Mouse (Mus musculus): ENCODE data around the gene Mkks.
"Not testable (repeated sequence)": the region's sequence is repeated elsewhere in the genome, so short reads cannot be mapped to it uniquely, and the experiment has no call there.

The Mkks gene

GRCm38 (mm10) chr2:136891068-136891950 lies at the start of gene Mkks, which contains the start of the genes Slx4ip and AL731706.1:
TSS of gene Mkks (minus strand) at chr2:136891389.
TSS of gene Slx4ip (plus strand) at chr2:136891218.
TSS of gene AL731706.1 (minus strand) at chr2:136891389.
- DNase-seq (ENCODE audit: inconsistent ontology term): peak; percentile 99

DNA sequence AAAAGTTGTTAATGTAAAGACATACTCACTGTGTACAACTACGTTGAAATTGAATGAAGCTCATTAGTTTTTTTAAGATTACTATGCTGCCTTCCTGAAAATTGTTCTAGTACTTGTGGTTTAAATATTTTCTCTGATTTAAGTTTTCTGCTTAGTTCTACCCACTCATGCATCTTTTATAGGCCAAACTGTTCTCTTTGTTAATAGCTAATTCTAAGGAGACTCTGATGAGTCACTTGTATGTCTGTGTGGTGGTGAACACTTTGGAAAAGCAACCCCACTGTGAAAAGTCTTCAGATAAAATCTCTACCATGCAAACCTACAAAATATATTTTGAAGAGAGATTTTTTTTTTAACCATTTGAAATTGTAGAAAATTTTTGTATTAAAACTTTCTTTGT lies 47.1 kb upstream of the Mkks start:
- DNase-seq (ENCODE audit: inconsistent ontology term): peak; percentile 61

GRCm38 (mm10) chr2:136936391-136937288 lies 45.5 kb upstream of the Mkks start:
- no peak for DNase-seq (ENCODE audit: inconsistent ontology term)

GRCm38 (mm10) chr2:136921003-136921408 lies 29.8 kb upstream of the Mkks start:
- no peak for DNase-seq (ENCODE audit: inconsistent ontology term)

DNA sequence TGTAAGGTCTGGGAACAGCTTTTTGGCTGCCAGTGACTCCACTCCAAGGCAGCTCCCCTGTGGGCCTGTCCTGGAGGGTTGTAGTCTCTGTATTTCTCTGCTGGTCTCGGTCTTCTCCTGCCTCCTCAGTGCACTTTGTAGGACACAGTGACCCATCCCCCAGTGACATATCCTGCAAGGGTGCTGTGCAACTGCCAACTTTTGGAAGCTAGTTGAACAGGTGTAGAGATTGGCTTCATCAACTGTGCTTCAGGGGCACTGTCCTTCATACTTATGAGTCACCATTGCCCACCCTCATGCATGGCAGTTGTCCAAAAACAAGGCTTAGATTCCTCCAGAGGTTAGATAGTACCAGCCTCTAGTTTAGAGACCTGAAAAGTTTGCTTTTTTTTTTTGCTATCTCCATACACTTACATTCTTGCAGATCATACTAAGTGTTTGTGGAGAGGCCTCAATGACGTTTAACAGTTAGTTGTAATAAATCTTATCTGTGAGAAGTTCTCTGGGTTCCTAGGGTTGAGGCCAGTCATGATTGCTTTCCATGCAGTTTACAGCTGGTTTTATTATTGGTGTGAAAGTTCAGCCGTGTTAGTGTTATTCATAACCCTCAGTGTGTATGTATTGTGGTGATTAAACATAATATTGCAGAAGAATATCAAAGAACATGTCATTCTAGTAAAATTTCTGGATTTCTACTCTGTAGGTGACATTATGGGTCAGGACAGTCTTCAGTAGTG lies 29.2 kb upstream of the Mkks start:
- DNase-seq (ENCODE audit: inconsistent ontology term): no peak

GRCm38 (mm10) chr2:136919433-136919832 lies 28.2 kb upstream of the Mkks start:
- no peak for DNase-seq (ENCODE audit: inconsistent ontology term)

DNA sequence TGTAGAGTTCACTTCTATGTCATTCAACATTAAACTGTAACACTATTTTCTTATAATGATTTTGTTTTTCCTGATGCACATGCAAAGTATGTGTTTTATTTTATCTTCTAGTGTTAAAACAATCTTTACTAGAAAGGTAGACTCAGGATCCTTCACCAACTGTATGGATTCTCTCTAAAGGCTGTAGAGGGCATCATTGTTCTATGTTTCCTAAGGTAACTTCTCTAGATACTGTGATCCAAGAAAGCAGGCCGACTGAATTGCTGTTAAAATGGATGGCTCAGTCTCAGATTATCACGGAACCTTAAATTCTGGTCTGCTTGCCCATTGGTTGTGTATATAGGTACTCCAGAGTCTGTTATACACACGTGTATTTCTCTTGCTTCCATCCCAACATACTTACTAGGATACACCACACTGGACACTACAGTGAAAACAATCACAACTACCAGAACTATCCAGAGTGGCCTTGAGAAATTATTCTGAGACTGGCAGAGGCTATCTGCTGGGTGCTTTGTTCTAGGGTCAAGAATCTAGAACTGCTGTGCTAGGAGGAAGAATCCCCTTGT lies 23.2 kb upstream of the Mkks start:
- no peak for DNase-seq (ENCODE audit: inconsistent ontology term)

DNA sequence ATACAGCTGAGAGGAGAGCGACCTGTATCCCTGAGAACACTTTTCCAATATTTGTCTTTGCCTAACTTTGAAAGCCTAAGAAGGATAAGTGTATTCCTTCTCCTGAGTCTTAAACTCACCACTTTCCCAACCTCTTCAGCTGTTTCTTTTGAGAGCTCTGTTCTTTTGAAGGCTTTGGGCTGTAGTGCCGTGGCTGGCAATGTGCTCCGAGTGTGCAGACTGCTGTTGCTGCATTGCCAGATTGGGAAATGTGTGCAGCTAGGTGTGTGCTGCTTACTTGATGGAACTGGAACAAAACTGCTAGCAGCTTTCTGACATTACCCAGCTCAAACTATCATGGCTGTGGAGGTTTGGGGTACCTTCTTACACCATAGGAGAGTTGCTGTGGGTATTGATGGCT lies 21.8 kb upstream of the Mkks start:
- DNase-seq (ENCODE audit: inconsistent ontology term): no peak

GRCm38 (mm10) chr2:136911958-136912411 lies 20.8 kb upstream of the Mkks start:
- DNase-seq (ENCODE audit: inconsistent ontology term): peak; percentile 73

DNA sequence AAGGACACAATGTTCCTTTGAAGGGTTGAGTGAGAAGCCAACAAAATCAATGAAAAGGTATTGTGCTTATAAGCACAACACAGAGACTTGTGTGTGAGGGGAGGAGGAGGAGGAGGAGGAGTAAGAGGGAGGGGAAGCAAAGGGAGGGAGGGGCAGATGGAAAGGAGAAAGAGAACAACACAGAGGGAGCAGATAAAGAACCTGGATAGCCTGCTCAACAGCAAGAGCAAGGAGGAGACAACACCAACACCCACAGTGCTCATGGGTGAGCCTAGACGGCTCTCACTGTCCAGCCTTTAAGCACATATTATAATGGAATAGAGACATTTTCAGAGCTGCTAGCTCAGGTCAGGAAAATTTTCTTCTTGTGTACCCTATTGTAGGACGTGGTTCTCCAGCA lies 18.1 kb upstream of the Mkks start:
- no peak for DNase-seq (ENCODE audit: inconsistent ontology term)

GRCm38 (mm10) chr2:136908596-136908995 lies 17.4 kb upstream of the Mkks start:
- DNase-seq (ENCODE audit: inconsistent ontology term): no peak

- DNase-seq (ENCODE audit: inconsistent ontology term): no peak
These were observed 4.9 kb upstream of the Mkks start for GRCm38 (mm10) chr2:136896131-136896530.

DNA sequence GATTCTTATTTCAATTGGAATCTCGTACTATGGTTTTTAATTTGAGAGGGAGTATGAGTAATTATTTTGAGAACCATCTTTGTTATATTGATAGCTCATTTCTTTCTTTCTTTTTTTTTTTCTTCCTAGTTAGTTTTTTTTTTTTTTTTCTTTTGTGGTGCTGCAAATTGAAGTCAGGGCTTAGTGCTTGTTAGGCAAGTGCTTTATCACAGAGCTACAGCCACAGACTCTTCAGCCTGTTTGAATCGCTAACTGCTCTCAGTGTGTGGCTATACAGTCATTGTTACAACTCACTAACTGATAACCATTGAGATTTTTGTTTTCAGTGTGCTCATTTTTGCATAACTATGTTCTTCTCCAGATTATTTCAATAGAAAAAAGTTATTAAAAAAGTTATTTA lies 3.3 kb upstream of the Mkks start:
- DNase-seq (ENCODE audit: inconsistent ontology term): no peak

GRCm38 (mm10) chr2:136891951-136892371 lies 772 bp upstream of the Mkks start:
- DNase-seq (ENCODE audit: inconsistent ontology term): peak; percentile 95

DNA sequence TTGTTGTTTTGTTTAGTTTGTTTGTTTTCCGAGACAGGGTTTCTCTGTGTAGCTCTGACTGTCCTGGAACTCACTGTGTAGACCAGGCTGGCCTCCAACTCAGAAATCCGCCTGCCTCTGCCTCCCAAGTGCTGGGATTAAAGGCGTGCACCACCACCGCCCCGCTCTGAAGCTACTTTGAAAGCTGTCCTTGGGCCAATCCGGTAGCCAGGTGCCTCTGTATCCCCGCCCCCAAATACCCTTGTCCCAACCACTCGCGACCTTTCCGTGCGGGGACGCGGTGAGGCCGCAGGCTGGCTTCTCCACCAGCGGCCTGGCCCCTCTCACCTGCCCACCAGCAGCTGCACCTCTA lies 497 bp downstream of the Mkks start:
- not testable (repeated sequence) for DNase-seq (ENCODE audit: inconsistent ontology term)

DNA sequence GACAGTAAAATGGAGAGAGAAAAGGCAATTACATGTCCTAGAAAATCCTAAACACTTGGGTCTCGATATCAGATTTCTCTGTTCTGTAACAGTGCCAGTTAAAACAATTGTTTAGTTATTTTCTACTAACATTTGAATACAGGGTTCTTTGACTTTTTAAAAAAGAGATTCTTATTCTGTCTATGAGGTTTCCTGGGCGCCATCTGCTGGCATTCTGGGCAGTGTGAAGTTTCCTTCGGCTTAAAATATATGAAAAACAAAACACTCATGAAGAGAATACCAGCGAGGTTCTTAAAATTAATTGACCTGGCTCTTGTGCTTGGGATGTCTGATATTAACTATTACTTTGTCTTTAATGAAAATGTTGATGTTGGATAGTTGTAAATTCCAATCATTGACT lies 4.3 kb downstream of the Mkks start:
- peak; percentile 9 for DNase-seq (ENCODE audit: inconsistent ontology term)

- no peak for DNase-seq (ENCODE audit: inconsistent ontology term)
These were observed 5.6 kb downstream of the Mkks start, which contains the start of gene AL731706.2 for GRCm38 (mm10) chr2:136885579-136885978. TSS of gene AL731706.2 (minus strand) at chr2:136885679.

DNA sequence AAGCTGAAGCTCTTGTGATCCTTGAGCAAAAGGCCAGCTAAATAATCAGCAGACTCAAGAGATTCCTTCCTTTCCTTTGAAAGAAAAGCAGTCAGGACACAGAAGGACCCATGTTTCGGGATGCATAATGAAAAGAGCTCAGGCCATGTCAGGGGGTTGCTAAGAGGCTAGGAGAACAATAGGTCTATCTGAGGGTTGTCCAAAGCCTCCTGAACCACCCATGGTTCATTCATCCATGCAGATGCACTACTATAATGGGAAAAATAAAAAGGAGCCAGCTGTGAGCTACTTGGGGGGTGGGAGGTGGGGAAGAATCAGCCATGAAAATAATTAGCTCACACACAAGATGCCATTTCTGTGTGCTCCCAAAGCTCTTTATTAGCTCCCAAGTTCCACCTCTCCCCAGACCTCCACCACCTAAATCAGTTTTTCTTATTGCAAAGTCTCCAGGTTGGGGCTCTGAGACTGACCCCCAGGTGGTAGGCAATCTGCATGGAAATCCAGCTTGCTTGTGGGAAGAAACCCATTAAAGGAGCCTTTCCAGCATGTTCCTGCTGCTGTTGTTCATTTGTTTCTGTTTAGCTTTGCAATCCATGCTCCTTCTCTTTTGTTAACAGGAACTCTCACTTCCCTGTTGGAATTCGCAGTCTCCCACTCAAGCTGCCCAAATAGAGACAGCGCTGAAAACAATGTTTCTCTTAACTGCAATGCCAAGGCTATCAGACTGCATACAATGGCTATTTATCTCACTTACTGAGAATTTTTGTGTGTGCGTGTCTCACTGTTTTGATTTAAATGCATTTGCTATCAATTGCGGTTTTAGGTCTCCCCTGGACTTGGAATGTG lies 36.4 kb downstream of the Mkks start:
- DNase-seq (ENCODE audit: inconsistent ontology term): no peak

- DNase-seq (ENCODE audit: inconsistent ontology term): no peak
These were observed 40.8 kb downstream of the Mkks start for GRCm38 (mm10) chr2:136850366-136850765.

- no peak for DNase-seq (ENCODE audit: inconsistent ontology term)
These were observed 53.2 kb downstream of the Mkks start for GRCm38 (mm10) chr2:136837994-136838393.

Measured in Muller cell, postnatal 12 days (primary cell).